Mouse (Mus musculus) heart, postnatal 14 days (tissue): ENCODE data around the gene Aspg. TPM values are rescaled to one million over a fixed set of nuclear protein-coding genes. Genes with fewer than 3 reads are reported as not detected.

ENCODE experiments used
- microRNA-seq, 2 experiments: library from miRNA; unstranded; fragments of <30 nt; microRNA quantifications; one replicate each; pipeline ENCODE4 v1.2.0; 2021 to 2022
- total RNA-seq, 2 experiments: library from RNA; stranded (reverse); gene quantifications; 2 replicates each; pipeline ENCODE4 v1.2.3; 2021

Gene Aspg
- total RNA-seq, 2 experiments from 2014 or later, result 0.37 to 2.2 TPM

Small RNA genes within 50 kb of the gene (microRNA-seq; reads per million reads assigned to microRNA genes)
- gene Mir203 (47.0 to 148 reads per million in 2 experiments), gene Mir3073a (0 reads per million in 2 experiments), gene Mir3073b (0 reads per million in 2 experiments)

Other genes starting within 250 kb of the Aspg start
- 10 to 100 TPM; 21.1 to 21.5 TPM for gene Ppp1r13b, start 198.6 kb upstream of the Aspg start, total RNA-seq
- gene Atp5mpl, start 139.7 kb upstream of the Aspg start, total RNA-seq, result 1,000 to 10,000 TPM; 1,406 to 1,431 TPM
- 1 to 10 TPM in 1 of 2 experiments, under 1 TPM in 1; 0.17 to 1.1 TPM for gene Tdrd9, start 135.1 kb upstream of the Aspg start, total RNA-seq
- under 1 TPM in 1 of 2 experiments, not detected in 1; 0.34 TPM for gene Rd3l, start 125.4 kb upstream of the Aspg start, total RNA-seq
- gene Kif26a, start 39.5 kb downstream of the Aspg start, total RNA-seq, result 10 to 100 TPM; 22.0 to 23.1 TPM